Mouse (Mus musculus): ENCODE results near the gene Gm44965. TPM values are rescaled to one million over a fixed set of nuclear protein-coding genes. Genes with fewer than 3 reads are reported as not detected.

The Gm44965 gene
- total and polyA plus RNA-seq, 2 experiments from 2014 or later, result 0.75 TPM; not detected in 1

DNA sequence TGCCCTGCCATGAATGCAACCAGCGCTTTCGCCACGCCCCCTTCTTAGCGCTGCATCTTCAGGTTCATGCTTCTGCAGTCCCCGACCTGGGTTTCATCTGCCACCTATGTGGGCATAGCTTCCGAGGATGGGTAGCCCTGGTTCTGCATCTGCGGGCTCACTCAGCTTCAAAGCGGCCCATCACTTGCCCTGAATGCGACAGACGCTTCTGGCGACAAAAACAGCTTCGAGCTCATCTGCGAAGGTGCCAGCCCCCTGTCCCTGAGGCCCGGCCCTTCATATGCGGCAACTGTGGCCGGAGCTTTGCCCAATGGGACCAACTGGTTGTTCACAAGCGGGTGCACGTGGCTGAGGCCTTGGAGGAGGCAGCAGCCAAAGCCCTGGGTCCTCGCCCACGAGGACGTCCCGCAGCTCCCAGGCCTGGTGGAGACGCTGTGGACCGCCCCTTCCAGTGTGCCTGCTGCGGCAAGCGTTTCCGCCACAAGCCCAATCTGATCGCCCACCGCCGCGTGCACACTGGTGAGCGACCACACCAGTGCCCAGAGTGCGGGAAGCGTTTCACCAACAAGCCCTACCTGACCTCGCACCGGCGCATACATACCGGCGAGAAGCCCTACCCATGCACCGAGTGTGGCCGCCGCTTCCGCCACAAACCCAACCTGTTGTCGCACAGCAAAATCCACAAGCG lies 2.9 kb downstream of the Gm44965 start:
- no peak overlapping the region for H3K27ac ChIP-seq (ENCODE audit: low read depth, low read length)
- no peak overlapping the region for H3K9ac ChIP-seq (replicated peaks; ENCODE audit: low read length, poor library complexity, severe bottlenecking)
- no peak overlapping the region for H3K4me2 ChIP-seq (ENCODE audit: low read depth, low read length, poor library complexity, severe bottlenecking)
- H3K36me3 ChIP-seq (ENCODE audit: insufficient read depth, low read length), result peaks cover 41% of the 10 kb centered on the region
- ATAC-seq (ENCODE audit: low FRiP score) (no peak), DNase-seq (ENCODE audit: low spot score) (no peak)
- H3K4me3 ChIP-seq (ENCODE audit: low read depth, low read length), result no peak overlapping the region
- 96% methylated on average over 45 of the region's 45 CpGs for WGBS
- H3K9me3 ChIP-seq (ENCODE audit: low read length), result peaks cover 13% of the 10 kb centered on the region; the same call in 1 of the 2 replicates
- H3K27me3 ChIP-seq (ENCODE audit: insufficient read depth, low read length), result no peaks in the 10 kb centered on the region
- TF ChIP-seq CTCF (IDR thresholded peaks at IDR 0.05), result no peak
- peaks cover 17% of the 10 kb centered on the region for H3K4me1 ChIP-seq (ENCODE audit: insufficient read depth, low read length)

DNA sequence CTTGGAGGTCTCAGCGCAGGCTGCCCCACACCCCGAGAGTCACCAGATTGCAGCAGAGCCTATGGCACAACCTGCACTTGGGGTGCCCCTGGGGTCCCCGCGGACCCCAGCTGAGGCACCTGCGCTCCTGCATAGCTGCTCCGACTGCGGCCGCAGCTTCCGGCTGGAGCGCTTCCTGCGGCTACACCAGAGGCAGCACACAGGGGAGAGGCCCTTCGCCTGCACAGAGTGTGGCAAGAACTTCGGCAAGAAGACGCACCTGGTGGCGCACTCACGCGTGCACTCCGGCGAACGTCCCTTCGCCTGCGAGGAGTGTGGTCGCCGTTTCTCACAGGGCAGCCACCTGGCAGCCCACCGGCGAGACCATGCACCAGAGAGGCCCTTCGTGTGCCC lies 3.5 kb downstream of the Gm44965 start:
- no peak overlapping the region for H3K9ac ChIP-seq (replicated peaks; ENCODE audit: low read length, poor library complexity, severe bottlenecking)
- no peak for TF ChIP-seq CTCF (IDR thresholded peaks at IDR 0.05)
- WGBS, result 98% methylated on average over 27 of the region's 27 CpGs
- DNase-seq (ENCODE audit: low spot score) (no peak), ATAC-seq (ENCODE audit: low FRiP score) (no peak)
- H3K27ac ChIP-seq (ENCODE audit: low read depth, low read length), result no peak overlapping the region
- peaks cover 17% of the 10 kb centered on the region for H3K4me1 ChIP-seq (ENCODE audit: insufficient read depth, low read length)
- H3K36me3 ChIP-seq (ENCODE audit: insufficient read depth, low read length), result peaks cover 41% of the 10 kb centered on the region
- H3K4me3 ChIP-seq (ENCODE audit: low read depth, low read length), result no peak overlapping the region
- H3K27me3 ChIP-seq (ENCODE audit: insufficient read depth, low read length), result no peaks in the 10 kb centered on the region
- peaks cover 13% of the 10 kb centered on the region; the same call in 1 of the 2 replicates for H3K9me3 ChIP-seq (ENCODE audit: low read length)
- no peak overlapping the region for H3K4me2 ChIP-seq (ENCODE audit: low read depth, low read length, poor library complexity, severe bottlenecking)

DNA sequence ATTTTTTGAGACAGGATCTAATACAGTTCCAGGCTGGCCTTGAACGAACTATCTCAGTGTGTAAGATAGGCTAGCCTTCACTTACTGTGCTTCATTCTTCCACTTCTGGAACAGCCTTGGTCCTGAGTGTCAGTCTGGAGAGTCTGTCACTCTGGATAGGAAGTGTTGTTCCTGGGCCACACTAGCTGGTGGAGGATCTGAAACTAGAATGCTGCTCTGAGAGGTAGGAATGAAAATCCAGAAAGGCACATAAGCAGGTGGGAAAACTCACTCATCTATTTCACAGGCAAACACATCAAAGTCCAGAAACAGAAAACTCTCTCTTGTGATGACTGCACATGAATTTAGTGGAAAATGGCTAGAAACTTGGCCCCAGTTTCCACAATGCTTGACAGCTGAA lies 6.9 kb downstream of the Gm44965 start:
- Histone ChIP-seq H3K9ac (replicated peaks; ENCODE audit: low read length, poor library complexity, severe bottlenecking) (no peak overlapping the region), H3K36me3 (ENCODE audit: insufficient read depth, low read length) (peaks cover 41% of the 10 kb centered on the region), H3K4me3 (ENCODE audit: low read depth, low read length) (no peak overlapping the region), H3K9me3 (ENCODE audit: low read length) (peaks cover 13% of the 10 kb centered on the region; the same call in 1 of the 2 replicates), H3K27ac (ENCODE audit: low read depth, low read length) (peak overlapping the region; percentile 78; the same call in 1 of the 2 replicates), H3K4me2 (ENCODE audit: low read depth, low read length, poor library complexity, severe bottlenecking) (no peak overlapping the region), H3K4me1 (ENCODE audit: insufficient read depth, low read length) (0 out of 2 replicates have a peak, but pooled peaks cover 4% of the 10 kb centered on the region), H3K27me3 (ENCODE audit: insufficient read depth, low read length) (no peaks in the 10 kb centered on the region)
- 90% methylated on average over 1 of the region's 1 CpGs for WGBS
- no peak for TF ChIP-seq CTCF (IDR thresholded peaks at IDR 0.05)
- DNase-seq (ENCODE audit: low spot score), result no peak
- ATAC-seq (ENCODE audit: low FRiP score), result no peak

DNA sequence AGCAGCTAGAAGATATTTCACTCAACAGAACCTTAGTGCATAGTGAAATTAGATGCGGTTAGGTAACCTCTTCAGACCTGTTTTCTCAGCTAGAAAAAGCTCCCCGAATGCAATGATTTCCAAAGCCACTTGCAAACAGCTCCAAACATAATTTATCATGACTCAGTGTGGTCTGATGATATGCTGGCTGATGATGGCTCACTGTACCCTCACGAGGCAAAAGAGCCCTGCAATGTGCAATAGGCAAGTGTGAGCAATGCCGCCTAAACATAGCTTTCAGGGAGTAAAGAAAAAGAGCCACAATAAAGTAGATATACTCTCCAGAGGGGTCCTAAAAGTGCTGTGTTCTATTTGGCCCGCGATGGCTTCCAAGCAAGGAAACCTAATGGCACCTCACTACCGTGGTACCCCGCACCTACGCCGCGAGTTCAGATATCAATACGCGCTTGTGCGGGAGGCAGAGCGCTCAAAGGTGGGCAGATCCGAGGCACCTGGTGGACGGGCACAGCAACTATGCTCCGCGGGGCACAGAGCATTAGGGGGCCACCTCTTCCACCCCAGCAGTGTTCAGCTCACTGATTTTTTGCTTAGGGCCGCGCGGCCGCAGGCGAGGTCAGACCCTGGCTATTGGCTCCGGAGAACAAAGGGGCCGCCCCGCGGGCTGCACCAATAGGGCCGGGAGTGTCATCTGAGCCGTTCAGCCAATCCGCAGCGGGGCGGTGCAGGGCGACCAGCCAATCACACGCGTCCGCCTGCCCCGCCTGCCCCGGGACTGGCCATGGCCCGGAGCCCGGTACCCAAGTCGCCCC lies 7.7 kb downstream of the Gm44965 start, which contains the start of gene Zfp775:
Gene Zfp775 (plus strand): TSS at position 793 of the 809 bp plus-strand sequence.
- Histone ChIP-seq H3K4me1 (ENCODE audit: insufficient read depth, low read length) (0 out of 2 replicates have a peak, but pooled peaks cover 4% of the 10 kb centered on the region), H3K4me2 (ENCODE audit: low read depth, low read length, poor library complexity, severe bottlenecking) (peak within 1 kb of the TSS; percentile 85), H3K27me3 (ENCODE audit: insufficient read depth, low read length) (no peaks in the 10 kb centered on the region), H3K36me3 (ENCODE audit: insufficient read depth, low read length) (peaks cover 32% of the 10 kb centered on the region), H3K4me3 (ENCODE audit: low read depth, low read length) (peak within 1 kb of the TSS; percentile 60), H3K9ac (replicated peaks; ENCODE audit: low read length, poor library complexity, severe bottlenecking) (peak within 1 kb of the TSS; percentile 77), H3K9me3 (ENCODE audit: low read length) (peaks cover 9% of the 10 kb centered on the region; the same call in 1 of the 2 replicates), H3K27ac (ENCODE audit: low read depth, low read length) (peak within 1 kb of the TSS; percentile 78)
- ATAC-seq (ENCODE audit: low FRiP score) (peak; percentile 99), DNase-seq (ENCODE audit: low spot score) (peak; percentile 97)
- 3% methylated on average over 42 of the region's 42 CpGs for WGBS
- 0 out of 2 replicates have a peak, but pooled peaks have one; percentile 25 for TF ChIP-seq CTCF (IDR thresholded peaks at IDR 0.05)

DNA sequence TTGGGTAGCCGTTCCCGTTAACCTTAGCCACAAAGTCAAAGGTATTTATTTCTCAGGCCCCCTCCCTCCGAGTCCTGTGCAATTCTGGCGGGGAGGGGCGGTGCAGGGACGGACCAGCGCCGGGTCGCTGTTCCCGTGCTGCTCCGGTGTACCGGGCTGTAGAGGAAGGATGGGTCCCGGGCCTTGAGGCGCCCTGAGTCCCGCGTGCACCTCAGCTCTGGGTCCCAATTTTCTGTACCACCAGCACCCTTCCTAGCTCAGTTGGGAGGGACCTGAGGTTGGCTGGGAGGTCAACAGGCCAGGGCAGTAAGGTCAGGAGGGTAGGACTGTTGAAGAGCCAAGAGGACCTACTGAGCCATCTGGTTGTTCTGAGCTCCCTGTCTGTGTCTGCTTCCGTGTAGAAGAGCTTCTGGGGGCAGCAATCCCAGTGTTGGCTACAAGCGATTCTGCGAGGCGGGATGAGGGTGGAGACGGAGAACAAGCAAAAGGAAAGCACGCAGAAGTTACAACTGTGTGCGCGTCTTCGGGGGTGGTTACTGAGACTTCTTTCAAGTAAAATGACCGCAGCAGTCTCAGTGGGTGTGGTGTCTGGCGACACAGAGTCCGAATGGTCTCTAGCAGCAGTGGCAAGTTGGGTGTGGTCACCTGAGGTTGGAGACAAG lies 8.5 kb downstream of the Gm44965 start:
- Histone ChIP-seq H3K9me3 (ENCODE audit: low read length) (peaks cover 2% of the 10 kb centered on the region; the same call in 1 of the 2 replicates), H3K9ac (replicated peaks; ENCODE audit: low read length, poor library complexity, severe bottlenecking) (peak overlapping the region; percentile 77), H3K4me3 (ENCODE audit: low read depth, low read length) (peak overlapping the region; percentile 60), H3K36me3 (ENCODE audit: insufficient read depth, low read length) (peaks cover 25% of the 10 kb centered on the region), H3K4me1 (ENCODE audit: insufficient read depth, low read length) (0 out of 2 replicates have a peak, but pooled peaks cover 4% of the 10 kb centered on the region), H3K27me3 (ENCODE audit: insufficient read depth, low read length) (no peaks in the 10 kb centered on the region), H3K27ac (ENCODE audit: low read depth, low read length) (peak overlapping the region; percentile 78), H3K4me2 (ENCODE audit: low read depth, low read length, poor library complexity, severe bottlenecking) (peak overlapping the region; percentile 85)
- DNase-seq (ENCODE audit: low spot score) (peak; percentile 45), ATAC-seq (ENCODE audit: low FRiP score) (peak; percentile 81)
- no peak for TF ChIP-seq CTCF (IDR thresholded peaks at IDR 0.05)
- under 1% methylated on average over 28 of the region's 28 CpGs for WGBS
